Mouse (Mus musculus): Measurements from ENCODE around the gene Arhgap20.

- no peak for TF ChIP-seq POLR2A (IDR thresholded peaks at IDR 0.05; ENCODE audit: low read depth, low read length)
- TF ChIP-seq CTCF (IDR thresholded peaks at IDR 0.05; ENCODE audit: extremely low read depth, insufficient read length, insufficient replicate concordance, low read depth, low read length): no peak
Observed at GRCm38 (mm10) chr9:51764921-51765416, at the start of gene Arhgap20.

All from small intestine, adult 2 months (tissue).